Mouse (Mus musculus): Measurements from ENCODE around the gene Phlpp1. TPM values are rescaled to one million over a fixed set of nuclear protein-coding genes. Genes with fewer than 3 reads are reported as not detected.

The Phlpp1 gene
- polyA plus RNA-seq, 1 experiment from 2014 or later = 3.5 TPM

GRCm38 (mm10) chr1:106186062-106186461 is 14.5 kb downstream of the Phlpp1 start:
- no peaks in the 10 kb centered on the region for H3K27me3 ChIP-seq (replicated peaks)
- no peak for ATAC-seq (ENCODE audit: insufficient read depth, low FRiP score, low read depth)
- H3K9ac ChIP-seq = no peak overlapping the region
- 38% methylated on average over 2 of the region's 2 CpGs for WGBS
- no peak overlapping the region for H3K4me2 ChIP-seq
- H3K4me3 ChIP-seq (replicated peaks) = no peak overlapping the region
- no peaks in the 10 kb centered on the region for H3K9me3 ChIP-seq
- no peaks in the 10 kb centered on the region for H3K36me3 ChIP-seq
- H3K4me1 ChIP-seq = no peaks in the 10 kb centered on the region
- H3K27ac ChIP-seq = no peak overlapping the region

GRCm38 (mm10) chr1:106187480-106187879 is 15.9 kb downstream of the Phlpp1 start:
- Histone ChIP-seq H3K27ac (no peak overlapping the region), H3K9me3 (no peaks in the 10 kb centered on the region), H3K4me2 (no peak overlapping the region), H3K27me3 (replicated peaks) (no peaks in the 10 kb centered on the region), H3K9ac (no peak overlapping the region), H3K36me3 (no peaks in the 10 kb centered on the region), H3K4me3 (replicated peaks) (no peak overlapping the region), H3K4me1 (no peaks in the 10 kb centered on the region)
- ATAC-seq (ENCODE audit: insufficient read depth, low FRiP score, low read depth) = no peak

- H3K27me3 ChIP-seq (replicated peaks) = no peaks in the 10 kb centered on the region
- no peak overlapping the region for H3K4me3 ChIP-seq (replicated peaks)
- H3K9me3 ChIP-seq = no peaks in the 10 kb centered on the region
- ATAC-seq (ENCODE audit: insufficient read depth, low FRiP score, low read depth) = no peak
- no peaks in the 10 kb centered on the region for H3K36me3 ChIP-seq
- H3K4me1 ChIP-seq = no peaks in the 10 kb centered on the region
- no peak overlapping the region for H3K27ac ChIP-seq
- H3K4me2 ChIP-seq = no peak overlapping the region
- H3K9ac ChIP-seq = no peak overlapping the region
- WGBS = 86% methylated on average over 3 of the region's 3 CpGs
These were observed 17.2 kb downstream of the Phlpp1 start for GRCm38 (mm10) chr1:106188756-106189155.

GRCm38 (mm10) chr1:106189311-106189710 is 17.8 kb downstream of the Phlpp1 start:
- Histone ChIP-seq H3K36me3 (no peaks in the 10 kb centered on the region), H3K27me3 (replicated peaks) (no peaks in the 10 kb centered on the region), H3K9ac (no peak overlapping the region), H3K4me1 (no peaks in the 10 kb centered on the region), H3K9me3 (no peaks in the 10 kb centered on the region), H3K27ac (no peak overlapping the region), H3K4me2 (no peak overlapping the region), H3K4me3 (replicated peaks) (no peak overlapping the region)
- ATAC-seq (ENCODE audit: insufficient read depth, low FRiP score, low read depth) = no peak
- 86% methylated on average over 5 of the region's 5 CpGs for WGBS

GRCm38 (mm10) chr1:106190695-106191094 is 19.1 kb downstream of the Phlpp1 start:
- Histone ChIP-seq H3K27me3 (replicated peaks) (no peaks in the 10 kb centered on the region), H3K9me3 (no peaks in the 10 kb centered on the region), H3K9ac (no peak overlapping the region), H3K4me1 (no peaks in the 10 kb centered on the region), H3K27ac (no peak overlapping the region), H3K4me2 (no peak overlapping the region), H3K4me3 (replicated peaks) (no peak overlapping the region), H3K36me3 (no peaks in the 10 kb centered on the region)
- no peak for ATAC-seq (ENCODE audit: insufficient read depth, low FRiP score, low read depth)
- WGBS = 58% methylated on average over 3 of the region's 3 CpGs

GRCm38 (mm10) chr1:106191885-106192284 is 20.3 kb downstream of the Phlpp1 start:
- no peaks in the 10 kb centered on the region for H3K27me3 ChIP-seq (replicated peaks)
- no peak overlapping the region for H3K4me2 ChIP-seq
- 74% methylated on average over 8 of the region's 8 CpGs for WGBS
- H3K9ac ChIP-seq = no peak overlapping the region
- no peak overlapping the region for H3K27ac ChIP-seq
- H3K4me3 ChIP-seq (replicated peaks) = no peak overlapping the region
- H3K4me1 ChIP-seq = no peaks in the 10 kb centered on the region
- H3K9me3 ChIP-seq = no peaks in the 10 kb centered on the region
- H3K36me3 ChIP-seq = no peaks in the 10 kb centered on the region
- ATAC-seq (ENCODE audit: insufficient read depth, low FRiP score, low read depth) = no peak

- Histone ChIP-seq H3K4me1 (no peaks in the 10 kb centered on the region), H3K9me3 (no peaks in the 10 kb centered on the region), H3K4me3 (replicated peaks) (no peak overlapping the region), H3K27ac (no peak overlapping the region), H3K9ac (no peak overlapping the region), H3K4me2 (no peak overlapping the region), H3K27me3 (replicated peaks) (no peaks in the 10 kb centered on the region), H3K36me3 (no peaks in the 10 kb centered on the region)
- WGBS = 69% methylated on average over 8 of the region's 8 CpGs
- no peak for ATAC-seq (ENCODE audit: insufficient read depth, low FRiP score, low read depth)
These were observed 21.4 kb downstream of the Phlpp1 start for GRCm38 (mm10) chr1:106192864-106193470.

- Histone ChIP-seq H3K9ac (no peak overlapping the region), H3K4me2 (no peak overlapping the region), H3K27ac (no peak overlapping the region), H3K27me3 (replicated peaks) (no peaks in the 10 kb centered on the region), H3K4me1 (no peaks in the 10 kb centered on the region), H3K36me3 (no peaks in the 10 kb centered on the region), H3K4me3 (replicated peaks) (no peak overlapping the region), H3K9me3 (no peaks in the 10 kb centered on the region)
- ATAC-seq (ENCODE audit: insufficient read depth, low FRiP score, low read depth) = no peak
- 65% methylated on average over 3 of the region's 3 CpGs for WGBS
These were observed 21.9 kb downstream of the Phlpp1 start for GRCm38 (mm10) chr1:106193487-106193886.

- 59% methylated on average over 3 of the region's 3 CpGs for WGBS
- no peaks in the 10 kb centered on the region for H3K36me3 ChIP-seq
- H3K27ac ChIP-seq = no peak overlapping the region
- no peaks in the 10 kb centered on the region for H3K4me1 ChIP-seq
- H3K4me2 ChIP-seq = no peak overlapping the region
- no peaks in the 10 kb centered on the region for H3K9me3 ChIP-seq
- H3K4me3 ChIP-seq (replicated peaks) = no peak overlapping the region
- ATAC-seq (ENCODE audit: insufficient read depth, low FRiP score, low read depth) = no peak
- H3K9ac ChIP-seq = no peak overlapping the region
- H3K27me3 ChIP-seq (replicated peaks) = no peaks in the 10 kb centered on the region
These were observed 22.7 kb downstream of the Phlpp1 start for GRCm38 (mm10) chr1:106194263-106194662.

GRCm38 (mm10) chr1:106197991-106198390 is 26.4 kb downstream of the Phlpp1 start:
- Histone ChIP-seq H3K36me3 (no peaks in the 10 kb centered on the region), H3K27ac (no peak overlapping the region), H3K9ac (no peak overlapping the region), H3K4me1 (no peaks in the 10 kb centered on the region), H3K9me3 (no peaks in the 10 kb centered on the region), H3K4me3 (replicated peaks) (no peak overlapping the region), H3K27me3 (replicated peaks) (no peaks in the 10 kb centered on the region), H3K4me2 (no peak overlapping the region)
- 80% methylated on average over 5 of the region's 5 CpGs for WGBS
- ATAC-seq (ENCODE audit: insufficient read depth, low FRiP score, low read depth) = no peak

- Histone ChIP-seq H3K4me3 (replicated peaks) (no peak overlapping the region), H3K27me3 (replicated peaks) (no peaks in the 10 kb centered on the region), H3K27ac (no peak overlapping the region), H3K4me1 (no peaks in the 10 kb centered on the region), H3K9ac (no peak overlapping the region), H3K9me3 (no peaks in the 10 kb centered on the region), H3K36me3 (no peaks in the 10 kb centered on the region), H3K4me2 (no peak overlapping the region)
- ATAC-seq (ENCODE audit: insufficient read depth, low FRiP score, low read depth) = no peak
- 75% methylated on average over 4 of the region's 4 CpGs for WGBS
These were observed 27.6 kb downstream of the Phlpp1 start for GRCm38 (mm10) chr1:106199109-106199508.

- 27% methylated on average over 2 of the region's 2 CpGs for WGBS
- no peaks in the 10 kb centered on the region for H3K4me1 ChIP-seq
- H3K27ac ChIP-seq = no peak overlapping the region
- H3K9ac ChIP-seq = no peak overlapping the region
- H3K36me3 ChIP-seq = no peaks in the 10 kb centered on the region
- no peaks in the 10 kb centered on the region for H3K9me3 ChIP-seq
- no peak overlapping the region for H3K4me3 ChIP-seq (replicated peaks)
- H3K4me2 ChIP-seq = no peak overlapping the region
- ATAC-seq (ENCODE audit: insufficient read depth, low FRiP score, low read depth) = no peak
- no peaks in the 10 kb centered on the region for H3K27me3 ChIP-seq (replicated peaks)
These were observed 28.1 kb downstream of the Phlpp1 start for GRCm38 (mm10) chr1:106199686-106200085.

- Histone ChIP-seq H3K4me3 (replicated peaks) (no peak overlapping the region), H3K27ac (no peak overlapping the region), H3K36me3 (no peaks in the 10 kb centered on the region), H3K9me3 (no peaks in the 10 kb centered on the region), H3K4me2 (no peak overlapping the region), H3K4me1 (no peaks in the 10 kb centered on the region), H3K27me3 (replicated peaks) (no peaks in the 10 kb centered on the region), H3K9ac (no peak overlapping the region)
- ATAC-seq (ENCODE audit: insufficient read depth, low FRiP score, low read depth) = no peak
- 94% methylated on average over 1 of the region's 1 CpGs for WGBS
These were observed 29.5 kb downstream of the Phlpp1 start for GRCm38 (mm10) chr1:106201025-106201424.
